Mouse (Mus musculus): ENCODE data around the gene Atp13a5.

The Atp13a5 gene

GRCm38 (mm10) chr16:29378458-29378857 lies at the start of gene Atp13a5:
Gene Atp13a5 (minus strand): TSS chr16:29378732.
- no peak for DNase-seq (ENCODE audit: low read depth, low spot score)

- no peak for DNase-seq (ENCODE audit: low read depth, low spot score)
These were observed 36.3 kb upstream of the Atp13a5 start for GRCm38 (mm10) chr16:29414822-29415221.

- no peak for DNase-seq (ENCODE audit: low read depth, low spot score)
These were observed 28.8 kb upstream of the Atp13a5 start for GRCm38 (mm10) chr16:29407319-29407718.

- no peak for DNase-seq (ENCODE audit: low read depth, low spot score)
These were observed 20.5 kb upstream of the Atp13a5 start for GRCm38 (mm10) chr16:29399079-29399478.

- DNase-seq (ENCODE audit: low read depth, low spot score) = no peak
These were observed 6.2 kb upstream of the Atp13a5 start for GRCm38 (mm10) chr16:29384781-29385180.

- DNase-seq (ENCODE audit: low read depth, low spot score) = no peak
These were observed 3.9 kb downstream of the Atp13a5 start for GRCm38 (mm10) chr16:29374636-29375035.

- DNase-seq (ENCODE audit: low read depth, low spot score) = no peak
These were observed 47.0 kb downstream of the Atp13a5 start for GRCm38 (mm10) chr16:29331351-29332044.

- no peak for DNase-seq (ENCODE audit: low read depth, low spot score)
These were observed 47.6 kb downstream of the Atp13a5 start for GRCm38 (mm10) chr16:29330948-29331347.

GRCm38 (mm10) chr16:29329213-29329612 lies 49.3 kb downstream of the Atp13a5 start:
- DNase-seq (ENCODE audit: low read depth, low spot score) = no peak

- DNase-seq (ENCODE audit: low read depth, low spot score) = no peak
These were observed 50.6 kb downstream of the Atp13a5 start for GRCm38 (mm10) chr16:29327910-29328309.

GRCm38 (mm10) chr16:29325233-29325919 lies 53.2 kb downstream of the Atp13a5 start:
- no peak for DNase-seq (ENCODE audit: low read depth, low spot score)

GRCm38 (mm10) chr16:29320717-29321116 lies 57.8 kb downstream of the Atp13a5 start:
- no peak for DNase-seq (ENCODE audit: low read depth, low spot score)

- DNase-seq (ENCODE audit: low read depth, low spot score) = no peak
These were observed 63.1 kb downstream of the Atp13a5 start for GRCm38 (mm10) chr16:29315391-29315790.

- DNase-seq (ENCODE audit: low read depth, low spot score) = no peak
These were observed 63.5 kb downstream of the Atp13a5 start for GRCm38 (mm10) chr16:29314991-29315390.

- DNase-seq (ENCODE audit: low read depth, low spot score) = no peak
These were observed 80.9 kb downstream of the Atp13a5 start for GRCm38 (mm10) chr16:29297555-29298021.

- no peak for DNase-seq (ENCODE audit: low read depth, low spot score)
These were observed 97.8 kb downstream of the Atp13a5 start for GRCm38 (mm10) chr16:29280691-29281090.

GRCm38 (mm10) chr16:29254325-29254724 lies 124.2 kb downstream of the Atp13a5 start:
- DNase-seq (ENCODE audit: low read depth, low spot score) = no peak

GRCm38 (mm10) chr16:29235951-29236350 lies 142.6 kb downstream of the Atp13a5 start:
- DNase-seq (ENCODE audit: low read depth, low spot score) = no peak

GRCm38 (mm10) chr16:29216395-29217295 lies 161.9 kb downstream of the Atp13a5 start:
- DNase-seq (ENCODE audit: low read depth, low spot score) = no peak

- DNase-seq (ENCODE audit: low read depth, low spot score) = no peak
These were observed 168.7 kb downstream of the Atp13a5 start, which contains the start of gene Hrasls for GRCm38 (mm10) chr16:29209605-29210411. Gene Hrasls (plus strand): TSS chr16:29209695.

GRCm38 (mm10) chr16:29208841-29209240 lies 169.7 kb downstream of the Atp13a5 start:
- DNase-seq (ENCODE audit: low read depth, low spot score) = no peak
